Mouse (Mus musculus) heart, adult 2 months (tissue): ENCODE data around the gene Krtap5-1.
"Not testable (repeated sequence)": the region's sequence is repeated elsewhere in the genome, so short reads cannot be mapped to it uniquely, and the experiment has no call there.

Experiments used
- CTCF ChIP-seq: fragments of 200-600 bp; IDR thresholded peaks from 2 replicates; pipeline ENCODE4 v1.8.1; 2022; ENCODE audit warnings: antibody characterized with exemption, mild to moderate bottlenecking, moderate library complexity
- EP300 ChIP-seq: fragments of 200-500 bp; IDR thresholded peaks from 2 replicates; pipeline ENCODE4 v1.6.1; 2011; ENCODE audit warnings: low read depth, low read length, control low read depth; ENCODE audit not compliant: insufficient read depth

- TF ChIP-seq CTCF, EP300: not testable (repeated sequence)
Measured at GRCm38 (mm10) chr7:142285910-142286612, 10.9 kb downstream of the Krtap5-1 start.
